Mouse (Mus musculus) macrophage (primary cell): Measurements from ENCODE around the gene Cd300ld3. TPM values are rescaled to one million over a fixed set of nuclear protein-coding genes. Genes with fewer than 3 reads are reported as not detected.
A peak's percentile ranks its signal among the peaks of the same experiment; 100 is the strongest.
"Not testable (repeated sequence)": the region's sequence is repeated elsewhere in the genome, so short reads cannot be mapped to it uniquely, and the experiment has no call there.

ENCODE experiments used
- H3K27ac ChIP-seq: fragments of 350-480 bp; formaldehyde crosslinking; 2 replicates; pipeline ENCODE4 v1.9.0; 2021
- H3K36me3 ChIP-seq: fragments of 350-480 bp; formaldehyde crosslinking; 2 replicates; pipeline ENCODE4 v1.9.0; 2021; ENCODE audit errors: inconsistent target
- H3K4me3 ChIP-seq: fragments of 350-480 bp; formaldehyde crosslinking; 2 replicates; pipeline ENCODE4 v1.9.0; 2021; ENCODE audit errors: inconsistent target
- H3K79me2 ChIP-seq: fragments of 350-480 bp; formaldehyde crosslinking; 2 replicates; pipeline ENCODE4 v1.9.0; 2021; ENCODE audit errors: inconsistent target
- WGBS: methylation state at CpG from one replicate; pipeline ENCODE4 v1.1.7; 2026; ENCODE audit warnings: inconsistent platforms; ENCODE audit not compliant: missing documents; 5-methylcytosine and 5-hydroxymethylcytosine counted together
- polyA plus RNA-seq: library from polyadenylated mRNA; stranded (reverse); fragments of 250-400 nt; gene quantifications from 3 replicates; pipeline ENCODE4 v1.2.4, GENCODE M21; 2018; ENCODE audit warnings: inconsistent platforms

Cd300ld3 gene
- polyA plus RNA-seq, 1 experiment from 2014 or later: 1,001 TPM

GRCm38 (mm10) chr11:115073002-115073401 lies 24.8 kb upstream of the Cd300ld3 start:
- no peaks in the 10 kb centered on the region for H3K36me3 ChIP-seq
- WGBS: 83% methylated on average over 5 of the region's 5 CpGs
- H3K79me2 ChIP-seq: no peaks in the 10 kb centered on the region
- no peak overlapping the region for H3K4me3 ChIP-seq
- H3K27ac ChIP-seq: peak overlapping the region; percentile 73

- no peaks in the 10 kb centered on the region for H3K36me3 ChIP-seq
- H3K4me3 ChIP-seq: no peak overlapping the region
- H3K27ac ChIP-seq: peak overlapping the region; percentile 97
- no peaks in the 10 kb centered on the region for H3K79me2 ChIP-seq
- WGBS: 6% methylated on average over 13 of the region's 14 CpGs
Observed at GRCm38 (mm10) chr11:115071631-115072294, 23.6 kb upstream of the Cd300ld3 start.

GRCm38 (mm10) chr11:115071015-115071551 lies 22.9 kb upstream of the Cd300ld3 start:
- WGBS: 29% methylated on average over 8 of the region's 9 CpGs
- H3K4me3 ChIP-seq: no peak overlapping the region
- H3K79me2 ChIP-seq: no peaks in the 10 kb centered on the region
- peak overlapping the region; percentile 97 for H3K27ac ChIP-seq
- H3K36me3 ChIP-seq: no peaks in the 10 kb centered on the region

GRCm38 (mm10) chr11:115066768-115067167 lies 18.6 kb upstream of the Cd300ld3 start:
- Histone ChIP-seq H3K36me3 (no peaks in the 10 kb centered on the region), H3K79me2 (no peaks in the 10 kb centered on the region), H3K27ac (peak overlapping the region; percentile 82), H3K4me3 (no peak overlapping the region)
- 2% methylated on average over 6 of the region's 6 CpGs for WGBS

- WGBS: 5% methylated on average over 5 of the region's 5 CpGs
- H3K27ac ChIP-seq: peak within 1 kb of the TSS; percentile 17
- H3K36me3 ChIP-seq: no peaks in the 10 kb centered on the region
- no peaks in the 10 kb centered on the region for H3K79me2 ChIP-seq
- H3K4me3 ChIP-seq: no peak within 1 kb of the TSS
Observed at GRCm38 (mm10) chr11:115062077-115062476, 13.9 kb upstream of the Cd300ld3 start, which contains the start of gene Cd300e. Cd300e (minus strand) TSS chr11:115062177.

- no peak overlapping the region for H3K27ac ChIP-seq
- H3K4me3 ChIP-seq: no peak overlapping the region
- H3K36me3 ChIP-seq: no peaks in the 10 kb centered on the region
- H3K79me2 ChIP-seq: no peaks in the 10 kb centered on the region
- WGBS: 62% methylated on average over 2 of the region's 2 CpGs
Observed at GRCm38 (mm10) chr11:115059797-115060196, 11.6 kb upstream of the Cd300ld3 start.

GRCm38 (mm10) chr11:115058701-115059100 lies 10.5 kb upstream of the Cd300ld3 start:
- Histone ChIP-seq H3K36me3 (no peaks in the 10 kb centered on the region), H3K79me2 (no peaks in the 10 kb centered on the region), H3K27ac (no peak overlapping the region), H3K4me3 (no peak overlapping the region)
- WGBS: 51% methylated on average over 4 of the region's 4 CpGs

- Histone ChIP-seq H3K79me2 (no peaks in the 10 kb centered on the region), H3K27ac (peak overlapping the region; percentile 52)
Observed at GRCm38 (mm10) chr11:115054537-115054936, 6.3 kb upstream of the Cd300ld3 start.

GRCm38 (mm10) chr11:115052991-115053390 lies 4.8 kb upstream of the Cd300ld3 start:
- H3K4me3 ChIP-seq: no peak overlapping the region
- H3K79me2 ChIP-seq: peaks cover under 1% of the 10 kb centered on the region; the same call in 1 of the 2 replicates
- H3K36me3 ChIP-seq: no peaks in the 10 kb centered on the region
- no peak overlapping the region for H3K27ac ChIP-seq
- 100% methylated on average over 1 of the region's 1 CpGs for WGBS

More at GRCm38 (mm10) chr11:115054537-115054936, 6.3 kb upstream of the Cd300ld3 start:
- no peak overlapping the region for H3K4me3 ChIP-seq
- H3K36me3 ChIP-seq: no peaks in the 10 kb centered on the region

GRCm38 (mm10) chr11:115052206-115052605 lies 4.0 kb upstream of the Cd300ld3 start:
- 7% methylated on average over 9 of the region's 9 CpGs for WGBS
- H3K27ac ChIP-seq: no peak overlapping the region

GRCm38 (mm10) chr11:115049282-115049895 lies 1.2 kb upstream of the Cd300ld3 start:
- WGBS: 38% methylated on average over 3 of the region's 3 CpGs
- Histone ChIP-seq H3K27ac (peak overlapping the region; percentile 91), H3K4me3 (no peak overlapping the region), H3K36me3 (no peaks in the 10 kb centered on the region), H3K79me2 (peaks cover 14% of the 10 kb centered on the region)

More at GRCm38 (mm10) chr11:115052206-115052605, 4.0 kb upstream of the Cd300ld3 start:
- no peak overlapping the region for H3K4me3 ChIP-seq
- peaks cover 9% of the 10 kb centered on the region for H3K79me2 ChIP-seq
- no peaks in the 10 kb centered on the region for H3K36me3 ChIP-seq

- WGBS: no CpG with 5 or more reads among the region's 6 CpGs
- not testable (repeated sequence) for H3K4me3 ChIP-seq, H3K27ac ChIP-seq, H3K36me3 ChIP-seq, H3K79me2 ChIP-seq
Observed at GRCm38 (mm10) chr11:115037669-115038068, 10.5 kb downstream of the Cd300ld3 start, which contains the start of gene Cd300ld5. Cd300ld5 (minus strand) TSS chr11:115037769.

- no CpG with 5 or more reads among the region's 6 CpGs for WGBS
- H3K27ac ChIP-seq, H3K79me2 ChIP-seq, H3K4me3 ChIP-seq, H3K36me3 ChIP-seq: not testable (repeated sequence)
Observed at GRCm38 (mm10) chr11:115026912-115027311, 21.3 kb downstream of the Cd300ld3 start, which contains the start of gene Cd300ld4. Cd300ld4 (minus strand) TSS chr11:115027012.

- not testable (repeated sequence) for H3K79me2 ChIP-seq, H3K36me3 ChIP-seq, H3K4me3 ChIP-seq, H3K27ac ChIP-seq
- no CpG with 5 or more reads among the region's 7 CpGs for WGBS
Observed at GRCm38 (mm10) chr11:115016093-115016492, 32.1 kb downstream of the Cd300ld3 start, which contains the start of gene Cd300ld2. Cd300ld2 (minus strand) TSS chr11:115016193.

- Histone ChIP-seq H3K36me3 (no peaks in the 10 kb centered on the region), H3K4me3 (no peak overlapping the region), H3K27ac (peak overlapping the region; percentile 96), H3K79me2 (peaks cover 45% of the 10 kb centered on the region)
- 0% methylated on average over 5 of the region's 5 CpGs for WGBS
Observed at GRCm38 (mm10) chr11:115004070-115004469, 44.1 kb downstream of the Cd300ld3 start.
